Mouse (Mus musculus) bone marrow macrophage, adult 2 months (primary cell): ENCODE data around the gene Gm42688.

Source experiments
- CTCF ChIP-seq: IDR thresholded peaks from 2 replicates; pipeline ENCODE4 v1.5.1; 2012; ENCODE audit warnings: low read depth, mild to moderate bottlenecking, low read length, moderate library complexity
- POLR2A ChIP-seq: IDR thresholded peaks from 2 replicates; pipeline ENCODE4 v1.6.1; 2012; ENCODE audit warnings: mild to moderate bottlenecking, low read depth, low read length, borderline replicate concordance

DNA sequence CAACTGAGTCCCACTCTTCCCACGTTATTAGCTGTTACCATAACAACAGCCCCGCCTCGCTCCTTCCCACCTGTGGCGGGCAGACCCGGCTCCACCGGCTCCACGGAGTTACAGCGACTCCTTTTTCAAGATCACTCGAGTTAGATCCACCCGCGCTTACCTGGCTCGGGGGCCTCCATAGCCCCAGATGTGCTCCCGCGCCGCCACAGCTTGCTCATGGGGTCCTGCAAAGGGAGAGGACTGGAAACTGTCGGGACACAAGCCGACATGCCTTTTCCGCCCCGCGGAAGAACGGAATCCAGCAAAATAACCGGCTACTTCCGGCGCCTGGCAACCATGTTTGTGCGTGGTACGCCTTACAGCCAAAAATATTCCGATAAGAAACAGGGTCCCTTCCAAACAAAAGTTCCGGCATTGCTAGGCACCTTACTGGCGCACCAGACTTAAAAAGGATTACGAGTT lies 23.5 kb downstream of the Gm42688 start:
- no peak for TF ChIP-seq CTCF
- TF ChIP-seq POLR2A: no peak
